ENCODE assay signal across 24 mouse cellular contexts in the genomic region with DNA sequence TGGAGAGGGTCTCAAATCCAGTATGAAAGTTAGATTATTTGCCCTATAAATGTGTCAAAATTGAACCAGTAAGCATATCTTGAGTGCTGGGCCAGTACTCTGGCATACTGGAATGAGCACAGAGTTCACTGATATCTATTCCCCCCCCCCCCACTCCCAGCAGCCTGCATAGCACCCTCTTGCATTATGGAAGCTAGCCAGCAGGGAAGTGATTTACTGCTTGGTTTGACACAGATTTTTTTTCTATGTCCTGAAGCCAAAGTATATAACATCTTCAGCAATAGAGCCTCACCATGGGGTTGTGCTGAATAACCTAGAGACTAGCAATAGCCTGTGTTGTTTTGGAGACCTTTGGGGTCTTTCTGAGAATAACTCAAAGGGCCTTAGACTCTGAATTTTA.
DNase-seq lines count a peak whose midpoint lies in the region; ATAC-seq and TF ChIP-seq lines count a peak whose summit lies in the region.
"Had no signal": no experiment of that assay in that cellular context is flagged by ENCODE, and none has a peak within 500 bp of the region (broad histone marks: within the 10 kb centered on the region; RNA-seq: fewer than 3 reads in every experiment).

No protein-coding gene starts in this region.

- H3K9ac ChIP-seq in heart, embryonic 16.5 days (ENCODE audit: low read length), result no peak overlapping the region
- no peak overlapping the region for H3K9ac ChIP-seq in lung, embryonic 14.5 days
- H3K9ac ChIP-seq: embryonic facial prominence, embryonic 15.5 days; hindbrain, embryonic 14.5 days; intestine, embryonic 15.5 days had no signal

- H3K27me3 ChIP-seq in heart, embryonic 16.5 days (ENCODE audit: control insufficient read depth, insufficient read depth, low read length), result no peaks in the 10 kb centered on the region
- no peaks in the 10 kb centered on the region for H3K27me3 ChIP-seq in lung, embryonic 14.5 days (ENCODE audit: insufficient read depth, low read length)
- H3K27me3 ChIP-seq: embryonic facial prominence, embryonic 15.5 days; intestine, embryonic 15.5 days; Patski had no signal

- no peak for TF ChIP-seq CTCF in lung, embryonic 14.5 days (IDR thresholded peaks at IDR 0.05; ENCODE audit: low read depth)

- H3K4me2 ChIP-seq in heart, embryonic 16.5 days (ENCODE audit: low read depth, low read length), result no peak overlapping the region
- no peak overlapping the region for H3K4me2 ChIP-seq in lung, embryonic 14.5 days
- H3K4me2 ChIP-seq: embryonic facial prominence, embryonic 15.5 days; hindbrain, embryonic 14.5 days; intestine, embryonic 15.5 days had no signal

- peaks cover 4% of the 10 kb centered on the region; the same call in 1 of the 2 replicates for H3K9me3 ChIP-seq in heart, embryonic 16.5 days (replicated peaks; ENCODE audit: control insufficient read depth, low read length)
- peaks cover 6% of the 10 kb centered on the region; the same call in 1 of the 2 replicates for H3K9me3 ChIP-seq in lung, embryonic 14.5 days (ENCODE audit: low read depth, low read length)
- H3K9me3 ChIP-seq: embryonic facial prominence, embryonic 15.5 days; forebrain, embryonic 10.5 days; heart, embryonic 10.5 days; hindbrain, embryonic 10.5 days; intestine, embryonic 15.5 days had no signal

- no peaks in the 10 kb centered on the region for H3K36me3 ChIP-seq in heart, embryonic 16.5 days (ENCODE audit: control insufficient read depth, insufficient read depth)
- no peaks in the 10 kb centered on the region for H3K36me3 ChIP-seq in lung, embryonic 14.5 days (ENCODE audit: insufficient read depth)
- H3K36me3 ChIP-seq: embryonic facial prominence, embryonic 15.5 days; forebrain, embryonic 10.5 days; G1E; heart, embryonic 10.5 days; hindbrain, embryonic 10.5 days; intestine, embryonic 15.5 days had no signal

- 0 out of 2 replicates have a peak, but pooled peaks have one; percentile 37 for ATAC-seq in heart, embryonic 16.5 days (replicated peaks; ENCODE audit: extremely low read depth, insufficient read depth, low FRiP score)
- ATAC-seq in lung, embryonic 14.5 days (ENCODE audit: insufficient read depth), result no peak
- no peak for ATAC-seq in activated CD4-positive, CD25-positive, alpha-beta regulatory T cell, adult 4 months
- ATAC-seq: CD4-positive, CD25-positive, alpha-beta regulatory T cell, adult 4 months; forebrain, embryonic 16.5 days; intestine, embryonic 15.5 days; Patski had no signal

- H3K4me3 ChIP-seq in heart, embryonic 16.5 days (ENCODE audit: low read length), result no peak overlapping the region
- no peak overlapping the region for H3K4me3 ChIP-seq in lung, embryonic 14.5 days (ENCODE audit: low read depth, low read length)
- H3K4me3 ChIP-seq: embryonic facial prominence, embryonic 15.5 days; erythroblast, embryonic 14.5 days; forebrain, embryonic 10.5 days; heart, embryonic 10.5 days; hindbrain, embryonic 10.5 days; intestine, embryonic 15.5 days had no signal

- intact Hi-C loops in heart, postnatal 10 days (cut with DNase I), result no loop called here

- no peak overlapping the region for H3K27ac ChIP-seq in heart, embryonic 16.5 days (ENCODE audit: low read length)
- no peak overlapping the region for H3K27ac ChIP-seq in lung, embryonic 14.5 days (ENCODE audit: low read depth)
- H3K27ac ChIP-seq: embryonic facial prominence, embryonic 15.5 days; forebrain, embryonic 10.5 days; heart, embryonic 10.5 days; hindbrain, embryonic 10.5 days; hindbrain, embryonic 14.5 days; intestine, embryonic 15.5 days had no signal

- H3K4me1 ChIP-seq in heart, embryonic 16.5 days (ENCODE audit: control insufficient read depth, insufficient read depth, low read length), result peaks cover 3% of the 10 kb centered on the region; the same call in 1 of the 2 replicates
- 0 out of 2 replicates have a peak, but pooled peaks cover 4% of the 10 kb centered on the region for H3K4me1 ChIP-seq in lung, embryonic 14.5 days (ENCODE audit: insufficient read depth)
- H3K4me1 ChIP-seq: forebrain, embryonic 10.5 days; hindbrain, embryonic 10.5 days; intestine, embryonic 15.5 days had no signal

- DNase-seq in heart, postnatal 10 days, result no peak
- peak; percentile 19 for DNase-seq in lung, embryonic 14.5 days
- no peak for DNase-seq in lung, postnatal 10 days
- peak; percentile 65 for DNase-seq in NIH3T3 (ENCODE audit: low read depth)
- DNase-seq: adrenal gland, postnatal 25 days; B cell, adult 2 months; cerebellum, adult 2 months; cerebellum, postnatal 10 days; embryo, embryonic 11 days; gastrocnemius, postnatal 10 days; heart, adult 18-20 months had no signal

Comparison
In these comparisons a context has a peak if more than half of its experiments do, and no peak if none do; other contexts are left out.
1. DNase-seq: peak in lung, embryonic 14.5 days (single experiment) and NIH3T3 (single experiment); none in heart, postnatal 10 days (0 of 2) and lung, postnatal 10 days (single experiment).